Mouse (Mus musculus): ENCODE measurements around the gene Gm16181.

Gm16181 gene

DNA sequence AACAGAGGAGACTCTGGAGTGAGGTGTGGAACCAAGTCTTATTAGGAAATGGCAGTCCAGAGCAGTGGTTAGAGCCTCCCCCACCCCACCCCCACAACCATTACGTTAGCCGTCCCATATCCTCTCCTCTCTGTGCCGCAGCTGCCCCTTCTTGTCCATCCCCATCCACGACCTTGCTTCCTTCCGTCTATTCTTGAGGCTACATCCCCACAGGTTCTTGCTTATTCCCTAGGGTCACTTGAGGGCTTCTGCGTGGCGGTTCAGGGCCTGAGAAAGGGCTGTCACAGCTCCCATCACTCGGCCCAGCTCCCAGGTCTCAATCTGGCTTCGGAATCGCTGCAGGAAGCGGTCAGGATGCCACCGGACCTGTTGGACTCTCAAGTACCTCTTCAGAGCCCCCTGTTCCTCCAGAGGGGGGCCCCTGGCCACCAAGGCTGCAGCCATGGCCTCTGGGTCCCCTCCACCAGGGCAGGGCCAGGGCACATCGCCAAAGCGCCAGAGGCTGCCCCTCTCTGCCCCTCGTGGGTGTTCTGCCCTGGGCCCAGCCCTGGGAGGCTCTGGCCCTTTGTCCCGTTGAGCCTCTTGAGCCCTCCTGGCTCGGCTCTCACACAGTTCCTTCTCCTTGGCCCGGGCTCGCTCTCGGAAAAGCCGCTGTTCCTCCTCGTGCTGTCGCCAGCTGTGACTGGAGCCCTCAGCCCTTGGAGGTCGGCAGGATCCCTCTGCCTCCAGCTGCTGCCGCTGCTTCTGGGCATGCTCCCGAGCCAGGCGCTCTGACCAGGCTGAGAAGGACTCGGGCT is at the start of gene Gm16181:
Gene Gm16181 (plus strand): TSS at position 679 of the 797 bp plus-strand sequence.
- DNase-seq (ENCODE audit: low spot score), result no peak

DNA sequence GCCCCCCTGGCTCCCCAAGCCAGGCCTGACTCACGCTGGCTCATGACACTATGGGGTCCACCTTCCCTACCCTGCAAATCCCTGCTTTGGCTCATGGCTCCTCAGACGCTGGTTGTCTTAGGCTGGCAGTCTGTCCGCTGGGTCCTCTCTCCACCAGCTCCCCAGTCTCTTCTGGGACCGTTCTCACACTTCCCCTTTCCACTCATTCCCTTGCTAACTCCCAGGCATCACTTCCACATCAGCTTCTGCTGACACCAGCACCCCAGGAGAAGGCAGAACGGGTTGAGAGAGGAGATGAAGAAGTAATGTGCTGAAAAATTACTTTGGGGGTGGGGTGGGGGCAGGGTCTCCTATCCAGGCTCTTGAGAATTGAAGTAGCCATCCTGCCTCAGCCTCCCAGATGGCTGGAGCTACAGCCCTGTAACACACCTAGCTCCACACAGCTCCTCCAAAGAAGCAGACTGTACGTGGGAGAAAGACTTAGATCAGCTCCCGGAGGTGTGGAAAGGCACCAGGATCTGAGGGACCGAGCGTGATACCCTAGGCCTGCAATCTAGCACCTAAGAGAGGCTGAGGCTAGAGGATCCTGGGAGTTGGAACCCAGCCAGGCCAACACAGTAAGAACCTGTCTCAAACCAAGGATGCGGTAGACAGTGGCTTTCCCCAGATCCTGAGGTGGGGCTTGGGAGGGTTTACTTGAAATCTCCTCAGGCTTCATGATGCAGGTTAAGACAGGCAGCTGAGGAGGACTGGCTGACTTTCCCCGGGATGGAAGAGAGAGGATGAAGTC is 48.0 kb upstream of the Gm16181 start:
- no peak for DNase-seq (ENCODE audit: low spot score)

DNA sequence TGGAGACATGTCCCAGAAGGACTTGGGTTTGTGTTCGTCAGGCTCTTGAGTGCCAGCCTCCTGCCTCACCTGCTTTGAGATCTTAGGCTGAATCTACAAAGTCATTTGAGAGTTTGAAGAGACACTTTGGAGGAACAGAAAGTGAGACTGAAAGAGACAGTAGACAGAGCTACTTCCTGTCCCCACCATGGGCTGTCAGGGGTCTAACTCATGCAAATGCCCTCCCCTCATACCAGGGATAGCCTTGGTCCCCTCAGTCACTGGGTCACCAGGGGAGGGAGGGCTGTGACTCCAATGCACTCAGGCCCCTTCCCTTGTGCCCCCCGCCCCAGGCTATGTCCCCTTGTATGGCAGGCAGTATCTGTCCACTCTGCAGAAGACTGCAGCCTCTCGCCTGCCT is 47.3 kb upstream of the Gm16181 start:
- no peak for DNase-seq (ENCODE audit: low spot score)

DNA sequence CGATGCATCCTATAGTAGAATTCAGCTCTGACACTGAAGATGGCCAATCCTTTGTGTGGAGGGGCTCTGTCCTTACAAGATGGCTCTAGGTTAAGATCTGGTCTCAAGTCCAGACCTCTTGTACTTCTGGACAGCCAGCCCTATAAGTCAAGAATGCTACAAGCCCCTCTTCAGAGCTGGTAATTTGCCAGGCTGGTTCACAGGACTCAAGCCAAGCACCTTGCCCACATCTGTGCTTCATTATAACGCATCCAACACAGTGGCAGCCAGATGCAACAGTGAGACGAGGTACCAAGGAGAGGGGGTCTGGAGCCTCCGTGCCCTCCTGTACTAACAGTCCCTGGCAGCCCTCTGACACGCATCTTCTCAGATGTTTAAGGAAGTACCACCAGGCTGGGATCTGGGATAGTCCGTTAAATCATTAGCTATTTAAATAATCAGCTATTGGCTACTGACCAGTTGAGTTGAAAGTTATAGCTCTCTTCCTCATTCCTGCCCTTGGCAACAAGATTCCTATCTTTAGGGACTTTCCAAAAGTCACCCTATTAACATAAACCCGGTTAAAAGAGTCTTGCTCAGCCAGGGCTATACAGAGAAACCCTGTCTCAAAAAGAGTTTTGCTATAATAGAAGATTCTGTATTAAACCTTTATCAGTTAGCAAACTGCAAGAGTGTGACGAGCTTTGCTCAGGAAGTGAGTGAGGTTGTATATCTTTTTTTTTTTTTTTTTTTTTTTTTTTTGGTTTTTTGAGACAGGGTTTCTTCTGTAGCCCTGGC is 46.2 kb upstream of the Gm16181 start:
- no peak for DNase-seq (ENCODE audit: low spot score)

DNA sequence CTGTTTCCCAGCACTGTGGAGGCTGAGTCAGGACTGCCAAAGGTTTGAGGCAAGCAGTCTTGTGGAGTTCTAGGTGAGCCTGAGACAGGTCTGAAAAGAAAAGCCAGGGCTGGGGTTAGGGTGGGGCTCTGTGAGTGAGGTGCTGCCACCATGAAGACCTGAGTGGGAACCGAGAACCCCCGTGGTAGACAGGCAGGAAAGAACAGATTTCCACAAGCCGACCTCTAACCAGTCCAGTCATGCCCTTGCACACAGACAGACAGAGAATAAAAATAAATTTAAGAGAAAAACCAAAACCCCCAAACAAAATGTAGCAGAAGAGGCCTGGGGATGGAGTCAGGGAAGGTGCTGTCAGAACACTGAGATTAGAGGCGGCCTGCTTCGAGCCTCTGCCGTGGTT is 45.3 kb upstream of the Gm16181 start:
- no peak for DNase-seq (ENCODE audit: low spot score)

DNA sequence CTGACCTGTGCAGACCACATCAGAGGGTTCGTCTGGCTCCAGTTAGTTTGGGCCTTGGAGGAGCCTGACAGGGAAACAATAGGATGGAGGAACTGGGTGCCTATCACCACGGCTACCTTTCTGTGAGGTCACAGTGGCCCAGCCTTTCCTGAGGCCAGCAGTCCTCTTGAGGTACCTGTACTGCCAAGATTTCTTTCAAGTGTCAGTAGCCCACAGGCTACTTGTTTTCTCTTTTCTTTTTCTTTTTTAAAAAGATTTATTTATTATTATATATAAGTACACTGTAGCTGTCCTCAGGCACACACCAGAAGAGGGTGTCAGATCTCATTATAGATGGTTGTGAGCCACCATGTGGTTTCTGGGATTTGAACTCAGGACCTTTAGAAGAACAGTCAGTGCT is 44.7 kb upstream of the Gm16181 start, which contains the start of gene Aif1:
Gene Aif1 (minus strand): TSS at position 101 of the 400 bp plus-strand sequence.
- DNase-seq (ENCODE audit: low spot score), result no peak

DNA sequence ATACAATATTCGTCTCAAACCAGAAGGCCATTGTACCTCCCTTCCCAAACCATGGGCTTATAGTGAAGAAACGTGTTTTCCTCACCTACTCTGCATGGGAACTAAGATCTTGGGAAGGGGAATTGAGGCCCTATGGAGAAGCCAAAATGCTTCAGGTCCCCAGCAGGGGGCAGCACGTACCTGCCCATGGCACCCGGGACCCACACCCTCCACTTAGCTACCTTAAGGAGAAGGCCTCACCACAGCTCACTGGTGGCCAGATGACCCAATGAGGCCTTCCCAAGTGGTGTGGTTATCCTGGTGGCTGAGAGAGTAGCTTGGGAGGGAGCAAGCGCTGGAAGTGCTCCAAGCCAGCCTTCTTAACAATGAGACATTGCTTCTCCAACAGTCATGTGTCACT is 42.1 kb upstream of the Gm16181 start:
- no peak for DNase-seq (ENCODE audit: low spot score)

DNA sequence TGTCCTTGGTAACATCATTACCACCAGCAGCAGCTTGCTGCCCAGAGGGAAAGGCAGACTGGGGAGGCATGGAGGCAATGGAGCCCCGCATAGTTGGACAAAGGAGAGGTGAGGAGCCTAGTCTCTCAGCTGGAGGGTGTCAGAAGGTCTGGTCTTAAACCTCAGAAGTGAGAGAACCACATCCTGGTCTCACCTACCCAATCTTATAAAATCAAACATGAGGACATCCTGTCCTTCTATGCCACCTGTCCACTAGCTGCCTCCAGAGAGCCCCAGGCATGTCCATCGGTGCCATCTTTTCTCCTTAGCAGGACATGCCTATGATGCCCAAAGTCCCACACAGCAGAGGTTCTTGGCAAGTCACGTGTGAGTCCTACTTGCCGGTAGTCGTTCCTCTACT is 40.5 kb upstream of the Gm16181 start:
- DNase-seq (ENCODE audit: low spot score), result no peak

DNA sequence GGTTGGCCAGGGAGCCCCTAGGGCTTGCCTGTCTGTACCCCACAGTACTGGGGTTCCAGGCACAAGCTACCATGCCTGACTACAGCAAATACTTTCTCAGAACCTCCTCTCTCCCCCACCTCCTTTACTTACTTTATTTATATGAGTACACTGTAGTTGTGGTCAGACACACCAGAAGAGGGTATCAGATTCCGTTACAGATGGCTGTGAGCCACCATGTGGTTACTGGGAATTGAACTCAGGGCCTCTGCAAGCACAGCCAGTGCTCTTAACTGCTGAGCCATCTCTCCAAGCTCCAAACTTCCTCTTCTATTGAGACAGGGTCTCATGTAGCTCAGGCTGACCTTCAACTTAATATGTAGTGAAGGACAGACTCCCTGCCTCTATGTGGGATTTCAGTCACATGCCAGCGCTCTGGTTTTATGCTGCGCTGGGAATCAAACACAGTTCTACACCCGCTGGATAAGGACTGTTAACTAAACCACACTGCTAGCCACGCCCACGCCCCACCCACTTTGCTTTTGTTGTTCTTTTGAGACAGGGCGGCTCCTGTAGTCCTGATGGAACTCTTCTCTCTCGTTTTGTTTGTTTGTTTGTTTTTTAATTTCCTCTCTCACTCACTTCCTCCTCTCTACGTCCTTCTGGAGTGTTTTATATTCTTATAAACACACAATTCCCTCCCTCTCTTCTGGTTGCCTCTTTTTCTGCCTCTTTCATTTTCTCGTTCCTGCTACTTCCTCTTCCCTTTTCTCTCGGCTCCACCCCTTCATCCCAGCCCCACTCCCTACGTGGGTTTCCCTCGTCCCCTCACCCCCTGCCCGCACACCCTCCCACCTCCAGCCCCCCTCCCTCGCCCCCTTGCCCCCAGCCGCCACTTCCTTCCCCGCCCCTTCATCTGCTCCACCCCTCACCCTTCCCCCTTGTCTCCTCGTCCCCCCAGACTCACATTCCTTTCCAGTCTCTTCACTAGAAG is 34.7 kb upstream of the Gm16181 start:
- no peak for DNase-seq (ENCODE audit: low spot score)

DNA sequence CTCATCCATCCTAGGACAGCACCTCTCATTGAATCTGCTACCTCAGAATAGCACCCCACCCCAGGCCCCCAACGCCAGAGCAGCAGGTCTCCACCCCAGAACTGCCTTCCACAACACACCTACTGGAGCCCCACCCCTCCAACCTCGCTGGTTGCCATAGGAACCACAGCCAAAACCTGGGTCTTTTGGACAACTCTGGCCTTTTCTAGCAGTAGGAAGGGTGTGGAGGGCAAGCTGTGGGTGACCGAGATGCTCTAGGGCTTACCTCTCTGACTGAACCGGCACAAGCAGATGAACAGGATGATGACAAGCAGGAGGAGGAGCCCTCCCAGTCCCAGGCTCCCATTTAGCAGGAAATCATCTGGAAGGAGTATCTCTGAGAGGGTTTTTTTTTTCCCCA is 34.0 kb upstream of the Gm16181 start:
- no peak for DNase-seq (ENCODE audit: low spot score)

DNA sequence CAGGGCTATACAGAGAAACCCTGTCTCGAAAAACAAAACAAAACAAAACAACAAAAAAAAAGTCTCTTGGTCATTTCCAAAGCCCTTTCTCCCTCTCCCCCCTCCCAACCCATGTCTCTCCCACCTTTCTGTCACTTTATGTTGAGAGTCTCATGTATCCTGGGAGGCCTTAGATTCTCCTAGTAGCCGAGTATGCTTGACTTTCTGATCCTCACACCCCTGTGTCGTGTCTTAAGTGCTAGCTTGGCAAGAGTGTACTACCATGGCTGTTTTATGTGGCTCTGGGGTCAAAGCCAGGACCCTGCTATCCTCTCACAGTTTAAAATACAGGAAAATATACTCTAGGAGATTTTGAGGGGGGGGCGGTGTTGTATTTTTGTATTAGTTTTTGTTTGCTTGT is 33.3 kb upstream of the Gm16181 start:
- no peak for DNase-seq (ENCODE audit: low spot score)

DNA sequence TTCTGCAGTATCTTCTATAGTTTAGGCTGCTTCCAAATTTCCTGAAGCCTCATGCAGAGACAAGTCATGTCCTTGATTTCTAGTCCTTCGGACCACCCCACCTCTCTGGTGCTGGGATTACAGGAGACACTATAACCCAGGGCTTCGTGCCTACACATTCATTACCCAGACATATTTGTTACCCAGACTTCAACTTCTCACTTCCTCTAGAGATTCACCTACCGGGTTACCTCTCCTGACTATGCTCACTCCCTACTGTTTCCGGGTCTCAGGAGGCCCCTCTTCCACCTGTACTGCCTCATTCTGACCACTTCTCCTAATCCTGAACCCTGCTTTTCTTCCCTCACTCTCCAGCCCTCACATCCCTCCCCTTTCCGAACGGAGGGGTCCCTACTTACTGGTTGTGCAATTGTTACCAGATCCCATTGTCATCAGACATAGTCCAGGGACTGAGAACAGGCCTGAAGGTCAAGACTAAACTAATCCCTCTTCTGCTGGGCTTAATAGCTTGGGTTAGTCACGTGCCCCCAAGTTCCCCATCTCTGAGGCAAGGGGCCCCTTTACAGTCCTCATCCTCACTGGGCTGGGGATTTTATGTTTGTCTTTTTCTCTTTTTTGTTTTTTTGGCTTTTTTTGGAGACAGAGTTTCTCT is 32.5 kb upstream of the Gm16181 start, which contains the start of gene Lst1:
Gene Lst1 (minus strand): TSS at position 481 of the 652 bp plus-strand sequence.
- no peak for DNase-seq (ENCODE audit: low spot score)

DNA sequence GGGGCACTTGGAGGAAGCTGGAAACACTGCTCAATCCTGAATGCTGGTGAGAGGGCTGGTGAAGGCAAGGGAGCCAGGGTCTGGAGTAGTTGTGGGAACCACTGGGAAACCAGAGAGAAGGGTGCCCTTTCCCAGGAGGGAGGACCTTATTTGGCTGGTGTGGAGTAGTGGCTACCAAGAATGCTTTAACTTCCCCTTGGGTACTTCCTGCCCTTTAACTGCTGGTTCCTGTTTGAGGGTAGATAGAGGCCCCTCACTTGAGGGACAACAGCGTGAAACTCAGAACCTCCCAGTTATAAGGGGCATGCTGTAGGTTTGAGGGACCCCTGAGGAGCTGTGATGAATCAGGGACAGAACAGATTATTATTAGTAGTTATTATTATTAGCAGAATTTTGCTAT is 31.4 kb upstream of the Gm16181 start:
- no peak for DNase-seq (ENCODE audit: low spot score)

DNA sequence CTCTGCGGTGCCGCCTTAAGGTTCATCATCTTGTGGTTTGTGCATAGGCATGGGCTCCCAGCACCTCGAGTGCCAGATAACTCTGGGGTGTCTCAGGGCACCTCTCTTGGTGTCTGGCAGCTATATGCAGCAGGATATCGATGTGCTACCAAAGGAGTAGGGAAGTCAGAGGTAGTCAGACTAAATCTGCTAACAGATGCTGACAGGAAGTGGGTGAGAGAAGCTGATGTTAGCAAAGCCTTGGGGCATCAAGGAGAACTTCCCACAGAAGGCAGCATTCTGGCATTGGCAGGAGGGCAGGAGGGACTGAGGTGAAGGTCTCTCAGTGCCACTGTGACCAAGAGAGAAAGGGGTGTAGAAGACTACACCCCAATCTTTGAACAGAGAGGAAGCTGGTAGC is 30.5 kb upstream of the Gm16181 start:
- DNase-seq (ENCODE audit: low spot score), result no peak

DNA sequence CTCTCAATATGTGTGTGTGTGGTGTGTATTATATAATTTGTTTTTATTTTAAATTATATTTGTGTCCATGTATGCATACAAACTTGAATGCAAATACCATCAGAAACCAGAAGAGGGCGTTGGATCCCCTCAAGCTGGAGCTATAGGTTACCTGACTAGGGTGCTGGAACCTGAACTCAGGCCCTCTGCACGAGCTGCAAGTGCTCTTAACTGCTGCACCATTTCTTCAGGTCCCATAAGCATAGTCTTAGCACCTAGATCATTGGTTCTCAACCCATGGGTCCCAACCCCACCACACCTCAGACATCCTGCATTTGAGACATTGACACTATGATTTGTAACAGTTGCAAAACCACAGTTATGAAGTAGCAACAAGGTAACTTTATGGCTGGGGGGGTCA is 28.9 kb upstream of the Gm16181 start:
- DNase-seq (ENCODE audit: low spot score), result no peak

DNA sequence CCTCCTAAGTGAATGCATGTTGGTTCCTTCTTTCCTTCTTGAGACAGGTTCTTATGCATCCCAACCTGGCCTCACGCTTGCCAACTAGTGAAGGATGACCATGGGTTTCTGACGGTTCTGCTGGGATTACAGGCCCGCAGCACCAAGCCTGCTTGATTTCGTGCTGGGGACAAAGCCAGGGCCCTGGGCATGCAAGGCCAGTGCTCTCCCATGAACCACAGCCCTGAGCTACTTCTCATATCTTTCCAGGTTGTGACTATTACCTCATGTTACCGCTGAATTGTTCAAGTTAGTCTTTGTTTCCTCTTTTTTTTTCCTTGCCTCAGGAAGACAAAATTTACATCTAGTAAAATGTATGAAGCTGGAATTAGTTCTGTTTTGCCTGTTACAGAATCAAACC is 27.7 kb upstream of the Gm16181 start:
- no peak for DNase-seq (ENCODE audit: low spot score)

DNA sequence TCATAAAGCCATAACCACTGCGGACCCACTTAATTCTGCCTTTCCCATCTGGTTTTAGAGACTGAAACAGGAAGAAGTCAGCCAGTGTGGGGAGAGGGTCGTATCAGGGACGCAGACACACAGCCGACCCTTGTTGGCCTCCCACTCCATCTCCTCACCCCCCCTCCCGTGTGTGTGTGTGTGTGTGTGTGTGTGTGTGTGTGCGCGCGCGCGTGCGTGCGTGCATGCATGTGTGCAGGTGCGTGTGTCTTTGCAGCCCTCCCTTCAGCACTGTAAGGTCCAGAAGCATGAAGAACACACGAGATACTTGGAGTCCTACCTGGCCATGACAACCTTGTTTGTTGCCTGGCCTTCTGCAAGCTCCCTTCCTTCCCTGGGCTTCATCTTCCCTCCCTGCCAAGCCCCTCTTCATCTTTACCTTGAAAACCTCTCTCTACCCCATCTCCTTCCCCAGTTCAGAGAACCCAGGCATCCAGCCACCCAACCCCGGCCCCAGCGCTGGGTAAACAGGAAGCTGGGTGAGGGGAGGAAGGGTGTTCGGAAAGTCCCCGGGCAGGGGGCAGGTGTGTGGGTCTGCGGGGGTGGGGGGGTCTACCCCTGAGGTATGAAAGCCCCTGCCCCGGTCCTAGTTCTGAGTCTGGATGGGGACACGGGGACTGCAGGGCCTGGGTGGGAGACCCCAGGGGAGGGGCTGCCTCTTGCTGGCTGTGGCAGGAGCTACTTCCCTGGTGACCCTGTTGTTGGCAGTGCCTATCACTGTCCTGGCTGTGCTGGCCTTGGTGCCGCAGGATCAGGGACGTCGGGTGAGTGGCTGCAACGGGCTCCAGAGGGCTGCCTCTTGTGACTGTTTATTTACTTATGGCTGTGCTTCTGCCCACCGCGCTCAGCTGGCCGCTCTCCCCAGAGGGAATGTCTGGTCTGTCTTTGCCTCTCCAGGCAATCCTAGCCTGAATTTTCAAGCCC is 26.5 kb upstream of the Gm16181 start, which contains the start of gene Ltb:
Gene Ltb (plus strand): TSS at position 559 of the 963 bp plus-strand sequence.
- DNase-seq (ENCODE audit: low spot score), result no peak

DNA sequence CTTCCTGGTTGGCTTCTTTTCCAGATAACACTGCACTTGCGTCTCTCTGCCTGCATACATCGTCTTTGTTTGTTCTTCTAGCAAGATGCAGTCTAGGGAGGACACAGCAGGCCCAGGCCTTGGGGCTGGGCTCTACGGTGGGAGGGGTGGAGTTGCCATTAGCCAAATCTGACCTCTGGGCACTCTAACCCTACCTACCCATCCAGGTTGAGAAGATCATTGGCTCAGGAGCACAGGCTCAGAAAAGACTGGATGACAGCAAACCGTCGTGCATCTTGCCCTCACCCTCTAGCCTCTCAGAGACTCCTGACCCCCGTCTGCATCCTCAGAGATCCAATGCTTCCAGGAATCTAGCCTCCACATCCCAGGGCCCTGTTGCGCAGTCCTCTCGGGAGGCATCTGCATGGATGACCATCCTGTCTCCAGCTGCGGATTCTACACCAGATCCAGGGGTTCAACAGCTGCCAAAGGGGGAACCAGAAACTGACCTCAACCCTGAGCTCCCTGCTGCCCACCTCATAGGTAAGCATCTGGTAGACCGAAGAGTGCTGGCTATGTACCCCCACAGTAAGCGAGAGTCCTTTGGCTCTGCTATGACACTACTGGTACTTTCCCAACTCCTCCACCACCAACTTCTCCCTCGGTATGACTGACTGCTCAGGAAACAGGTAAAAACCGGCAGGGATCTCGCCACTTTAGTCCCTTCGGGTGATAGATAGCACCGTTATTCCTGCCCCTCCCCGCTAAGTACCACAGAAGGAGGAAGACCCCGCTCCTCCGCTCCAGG is 25.6 kb upstream of the Gm16181 start:
- DNase-seq (ENCODE audit: low spot score), result no peak
